Mouse (Mus musculus) stomach, embryonic 14.5 days (tissue): ENCODE results near the gene Kdm4d. TPM values are rescaled to one million over a fixed set of nuclear protein-coding genes. Genes with fewer than 3 reads are reported as not detected.

Experiments used
- polyA plus RNA-seq: library from polyadenylated mRNA; unstranded; fragments of >200 nt; fragmentation: Nextera tagmentation; extraction: Ambion mirVana; gene quantifications from 2 replicates; pipeline ENCODE4 v1.2.1, GENCODE M21; 2014

The Kdm4d gene
- polyA plus RNA-seq, 1 experiment from 2014 or later, result 0.38 TPM

Other genes starting within 250 kb of the Kdm4d start
- 38.6 and 41.2 TPM in 2 replicates for gene Sesn3, start 225.4 kb downstream of the Kdm4d start, polyA plus RNA-seq
- 27.9 and 28.5 TPM in 2 replicates for gene Endod1, start 119.0 kb downstream of the Kdm4d start, polyA plus RNA-seq
- 146 and 154 TPM in 2 replicates for gene Cwc15, start 135 bp upstream of the Kdm4d start, polyA plus RNA-seq
- gene Amotl1, start 144.6 kb upstream of the Kdm4d start, polyA plus RNA-seq, result 31.8 and 35.3 TPM in 2 replicates
- 0.11 and 0.12 TPM in 2 replicates for gene Piwil4, start 240.3 kb upstream of the Kdm4d start, polyA plus RNA-seq